Mouse (Mus musculus) liver, embryonic 11.5 days (tissue): ENCODE measurements at regions not wholly inside any gene's neighbourhood (a gene's known extent, or its start where the extent isn't known, plus 50 kb on each side); places are given as distances from the start of the nearest gene placed in this dataset.

Source experiments
- ATAC-seq: fragments of 200-750 bp; cut with Nextera tagmentation; replicated peaks from 2 replicates; pipeline ENCODE4 v1.8.0; 2017; ENCODE audit warnings: moderate number of reproducible peaks, mild to moderate bottlenecking, moderate TSS enrichment, moderate library complexity; ENCODE audit not compliant: low FRiP score
- DNase-seq: peaks from one replicate; pipeline ENCODE4 v3.0.0-alpha.2; 2017; ENCODE audit warnings: low spot score
- H3K27ac ChIP-seq: fragments of 300-500 bp; sonication (generic); 2 replicates; pipeline ENCODE4 v1.5.1; 2014; ENCODE audit warnings: mild to moderate bottlenecking, low read depth, low read length, control low read depth
- H3K27me3 ChIP-seq: fragments of 300-500 bp; sonication (generic); replicated peaks from 2 replicates; pipeline ENCODE4 v1.6.1; 2014; ENCODE audit warnings: low read length, mixed read lengths; ENCODE audit not compliant: control insufficient read depth, insufficient read depth
- H3K36me3 ChIP-seq: fragments of 300-500 bp; sonication (generic); 2 replicates; pipeline ENCODE4 v1.6.1; 2014; ENCODE audit warnings: mild to moderate bottlenecking, low read length, moderate library complexity, mixed read lengths; ENCODE audit not compliant: control insufficient read depth, insufficient read depth
- H3K4me1 ChIP-seq: fragments of 300-500 bp; sonication (generic); replicated peaks from 2 replicates; pipeline ENCODE4 v1.6.1; 2014; ENCODE audit warnings: low read length, mixed read lengths; ENCODE audit not compliant: control insufficient read depth, insufficient read depth
- H3K4me2 ChIP-seq: fragments of 300-500 bp; sonication (generic); 2 replicates; pipeline ENCODE4 v1.6.1; 2014; ENCODE audit warnings: mild to moderate bottlenecking, control low read depth, moderate library complexity
- H3K4me3 ChIP-seq: fragments of 300-500 bp; sonication (generic); 2 replicates; pipeline ENCODE4 v1.5.1; 2014; ENCODE audit warnings: low read depth, low read length, control low read depth
- H3K9ac ChIP-seq: fragments of 300-500 bp; sonication (generic); 2 replicates; pipeline ENCODE4 v1.6.1; 2014; ENCODE audit warnings: low read depth, low read length, control low read depth
- H3K9me3 ChIP-seq: fragments of 300-500 bp; sonication (generic); 2 replicates; pipeline ENCODE4 v1.6.1; 2016; ENCODE audit warnings: low read length, inconsistent platforms, mixed read lengths; ENCODE audit not compliant: control insufficient read depth
- WGBS: fragments of 180-500 bp; shearing (Covaris S2); extraction: QIAGEN DNeasy Blood & Tissue Kit; methylation state at CpG from one replicate; pipeline ENCODE4 v1.1.7; 2014; 5-methylcytosine and 5-hydroxymethylcytosine counted together

- no peaks in the 10 kb centered on the region for H3K4me1 ChIP-seq
- no peak for ATAC-seq
- no peaks in the 10 kb centered on the region for H3K9me3 ChIP-seq
- no peak for DNase-seq
- H3K9ac ChIP-seq, result no peak overlapping the region
- no peaks in the 10 kb centered on the region for H3K36me3 ChIP-seq
- H3K27me3 ChIP-seq, result no peaks in the 10 kb centered on the region
- H3K27ac ChIP-seq, result no peak overlapping the region
- no peak overlapping the region for H3K4me3 ChIP-seq
- H3K4me2 ChIP-seq, result no peak overlapping the region
- WGBS, result 81% methylated on average over 1 of the region's 1 CpGs
Measured at GRCm38 (mm10) chr17:15214157-15214685, 162.5 kb downstream of the Dll1 start.

DNA sequence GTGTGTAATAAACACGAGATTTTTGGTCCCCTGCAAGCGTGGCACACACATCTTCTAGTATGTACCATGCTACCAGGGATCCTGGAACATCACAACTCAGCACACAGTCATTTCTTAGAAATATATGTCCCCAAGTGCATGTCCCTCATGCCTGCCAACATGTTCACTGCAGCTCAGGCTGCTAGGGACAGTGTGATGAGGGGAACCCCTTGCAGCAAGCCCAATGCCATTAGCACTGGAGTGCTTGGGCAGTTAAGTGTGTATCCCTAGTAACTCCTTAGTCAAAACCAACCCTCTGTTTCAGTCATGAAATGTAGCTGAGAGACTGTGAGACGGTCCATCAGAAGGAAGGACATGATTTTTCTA lies 167.5 kb upstream of the Gm3448 start:
- Histone ChIP-seq H3K9me3 (no peaks in the 10 kb centered on the region), H3K4me3 (no peak overlapping the region), H3K4me2 (peak overlapping the region; percentile 61), H3K4me1 (no peaks in the 10 kb centered on the region), H3K27me3 (no peaks in the 10 kb centered on the region; the same call in 1 of the 2 replicates), H3K27ac (no peak overlapping the region), H3K9ac (no peak overlapping the region), H3K36me3 (no peaks in the 10 kb centered on the region)
- 46% methylated on average over 3 of the region's 3 CpGs for WGBS
- 0 out of 2 replicates have a peak, but pooled peaks have one; percentile 16 for ATAC-seq
- no peak for DNase-seq

GRCm38 (mm10) chr17:15208030-15208807 lies 166.9 kb upstream of the Gm3448 start:
- Histone ChIP-seq H3K27ac (no peak overlapping the region), H3K27me3 (no peaks in the 10 kb centered on the region; the same call in 1 of the 2 replicates), H3K4me1 (no peaks in the 10 kb centered on the region), H3K4me3 (peak overlapping the region; percentile 28), H3K4me2 (peak overlapping the region; percentile 61), H3K9me3 (no peaks in the 10 kb centered on the region), H3K9ac (peak overlapping the region; percentile 22; the same call in 1 of the 2 replicates), H3K36me3 (no peaks in the 10 kb centered on the region)
- ATAC-seq (peak; percentile 47; the same call in 1 of the 2 replicates), DNase-seq (no peak)
- 11% methylated on average over 19 of the region's 19 CpGs for WGBS

- H3K36me3 ChIP-seq, result no peaks in the 10 kb centered on the region
- no peaks in the 10 kb centered on the region for H3K4me1 ChIP-seq
- no peak for DNase-seq
- H3K4me3 ChIP-seq, result peak overlapping the region; percentile 28; the same call in 1 of the 2 replicates
- H3K27ac ChIP-seq, result no peak overlapping the region
- H3K4me2 ChIP-seq, result peak overlapping the region; percentile 61
- H3K9ac ChIP-seq, result no peak overlapping the region
- H3K9me3 ChIP-seq, result no peaks in the 10 kb centered on the region
- H3K27me3 ChIP-seq, result no peaks in the 10 kb centered on the region; the same call in 1 of the 2 replicates
- ATAC-seq, result no peak; the same call in 1 of the 2 replicates
- 54% methylated on average over 24 of the region's 24 CpGs for WGBS
Measured at GRCm38 (mm10) chr17:15207182-15208029, 166.1 kb upstream of the Gm3448 start.

GRCm38 (mm10) chr17:15205799-15206198 lies 164.5 kb upstream of the Gm3448 start:
- Histone ChIP-seq H3K9me3 (no peaks in the 10 kb centered on the region), H3K27ac (no peak overlapping the region), H3K4me2 (no peak overlapping the region), H3K36me3 (no peaks in the 10 kb centered on the region), H3K4me3 (no peak overlapping the region), H3K4me1 (no peaks in the 10 kb centered on the region), H3K9ac (no peak overlapping the region), H3K27me3 (no peaks in the 10 kb centered on the region; the same call in 1 of the 2 replicates)
- 52% methylated on average over 4 of the region's 4 CpGs for WGBS
- ATAC-seq, result peak; percentile 88
- DNase-seq, result no peak

- Histone ChIP-seq H3K4me1 (no peaks in the 10 kb centered on the region), H3K36me3 (no peaks in the 10 kb centered on the region), H3K27me3 (no peaks in the 10 kb centered on the region; the same call in 1 of the 2 replicates), H3K27ac (no peak overlapping the region), H3K9ac (no peak overlapping the region), H3K9me3 (no peaks in the 10 kb centered on the region), H3K4me3 (no peak overlapping the region), H3K4me2 (no peak overlapping the region)
- WGBS, result 67% methylated on average over 1 of the region's 1 CpGs
- no peak for DNase-seq
- no peak for ATAC-seq
Measured at GRCm38 (mm10) chr17:15204524-15204923, 163.2 kb upstream of the Gm3448 start.

DNA sequence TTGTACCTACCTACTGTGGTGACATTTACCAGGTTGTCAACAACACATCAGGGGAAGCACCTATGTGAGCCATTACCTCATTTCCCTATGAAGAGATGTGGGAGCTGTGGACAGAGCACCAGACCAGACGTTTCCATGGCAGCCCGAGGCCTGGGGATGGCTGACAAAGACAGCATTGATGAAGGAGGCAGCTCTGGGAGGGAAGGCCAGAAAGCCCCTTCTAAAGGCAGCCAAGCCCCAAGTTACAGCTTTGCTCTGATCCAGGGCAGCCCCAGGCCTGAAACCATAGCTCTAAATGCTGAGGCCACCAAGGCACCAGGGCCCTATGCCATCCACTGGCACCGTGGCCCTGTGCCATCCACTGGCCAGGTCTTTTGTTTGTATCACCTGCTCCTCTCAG lies 157.9 kb upstream of the Gm3448 start:
- H3K27me3 ChIP-seq, result no peaks in the 10 kb centered on the region; the same call in 1 of the 2 replicates
- 63% methylated on average over 3 of the region's 3 CpGs for WGBS

DNA sequence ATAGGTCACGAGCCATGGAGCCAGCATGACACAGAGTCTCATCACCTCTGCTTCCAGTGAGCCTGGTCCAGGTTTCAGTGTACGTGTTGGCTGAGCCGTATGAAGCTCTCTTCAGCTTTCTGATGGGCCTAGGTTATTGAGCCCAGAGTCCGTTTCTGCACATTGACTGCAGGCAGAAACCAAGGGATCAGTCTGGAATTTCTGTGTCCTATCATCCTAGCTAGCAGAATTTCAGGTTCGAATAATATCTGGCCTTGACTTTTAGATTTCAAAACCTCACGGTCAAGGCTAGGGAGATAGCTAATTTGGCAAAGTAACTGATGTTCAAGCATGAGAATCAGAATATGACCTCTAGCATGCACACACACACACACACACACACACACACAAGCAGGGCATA lies 156.0 kb upstream of the Gm3448 start:
- no peak for ATAC-seq
- no peaks in the 10 kb centered on the region for H3K36me3 ChIP-seq

More for the DNA sequence above, 157.9 kb upstream of the Gm3448 start:
- Histone ChIP-seq H3K4me3 (no peak overlapping the region), H3K4me1 (no peaks in the 10 kb centered on the region), H3K27ac (no peak overlapping the region), H3K4me2 (no peak overlapping the region), H3K36me3 (no peaks in the 10 kb centered on the region), H3K9ac (no peak overlapping the region), H3K9me3 (no peaks in the 10 kb centered on the region)
- DNase-seq (no peak), ATAC-seq (no peak)

More for the DNA sequence above, 156.0 kb upstream of the Gm3448 start:
- Histone ChIP-seq H3K9me3 (no peaks in the 10 kb centered on the region), H3K9ac (no peak overlapping the region), H3K27ac (no peak overlapping the region), H3K4me3 (no peak overlapping the region), H3K4me1 (no peaks in the 10 kb centered on the region; the same call in 1 of the 2 replicates), H3K4me2 (no peak overlapping the region), H3K27me3 (no peaks in the 10 kb centered on the region)
- no peak for DNase-seq
- 78% methylated on average over 6 of the region's 6 CpGs for WGBS
